Mouse (Mus musculus): ENCODE results near the gene Nrxn1.

DNA sequence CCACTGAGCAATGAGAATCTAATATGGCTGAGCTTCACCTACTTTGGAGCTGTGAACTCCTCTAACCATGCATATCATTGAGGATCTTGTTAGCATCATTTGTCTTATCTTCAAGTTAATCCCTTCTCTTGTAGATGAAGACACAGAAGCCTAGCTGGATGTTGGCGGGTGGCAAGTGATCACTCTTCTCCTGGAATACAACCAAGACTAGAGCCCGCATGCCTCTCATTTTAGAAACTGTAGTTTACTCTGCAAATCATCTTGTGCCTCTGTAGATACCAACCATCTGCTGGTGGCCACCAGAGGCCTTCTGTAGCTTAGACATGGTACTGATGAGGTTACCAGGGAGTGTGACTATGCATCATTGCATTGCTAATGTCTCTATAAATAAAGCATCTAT is 280.4 kb downstream of the Nrxn1 start:
- TF ChIP-seq EP300 (IDR thresholded peaks at IDR 0.05; ENCODE audit: insufficient read depth, low read depth, low read length) (no peak), POLR2A (IDR thresholded peaks at IDR 0.05; ENCODE audit: insufficient read depth, low read depth, low read length) (no peak), CTCF (IDR thresholded peaks at IDR 0.05) (no peak)
